Mouse (Mus musculus): ENCODE data around the gene Dhtkd1. TPM values are rescaled to one million over a fixed set of nuclear protein-coding genes. Genes with fewer than 3 reads are reported as not detected.

Dhtkd1 gene
- polyA plus RNA-seq, 1 experiment from 2014 or later, result 3.6 TPM

DNA sequence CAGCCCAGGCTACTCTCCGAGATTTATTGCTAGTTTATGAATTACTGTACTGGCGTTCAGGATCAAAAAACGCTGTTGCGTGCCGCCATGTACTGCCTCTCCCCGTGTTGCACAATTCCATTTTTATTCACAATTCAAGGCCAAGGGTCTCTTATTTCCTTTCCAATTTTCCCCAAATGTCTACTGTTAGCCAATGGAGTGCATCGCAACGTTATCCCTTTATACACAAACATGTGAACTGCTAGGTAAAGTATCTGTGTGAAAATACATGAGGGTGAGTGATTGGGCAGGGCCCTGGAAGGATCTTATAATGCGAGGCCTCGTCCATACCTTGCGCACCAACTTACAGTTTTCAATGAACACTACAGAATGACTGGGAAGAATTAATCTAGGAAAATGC is 48.3 kb downstream of the Dhtkd1 start:
- ATAC-seq (replicated peaks; ENCODE audit: low FRiP score, low TSS enrichment, low read depth), result no peak
- peaks cover 9% of the 10 kb centered on the region; the same call in 1 of the 2 replicates for H3K4me1 ChIP-seq (replicated peaks; ENCODE audit: control insufficient read depth, insufficient read depth, low read length)
- H3K4me2 ChIP-seq (ENCODE audit: low read length), result peak overlapping the region; percentile 72
- no peaks in the 10 kb centered on the region for H3K27me3 ChIP-seq (replicated peaks; ENCODE audit: control insufficient read depth, insufficient read depth, low read length)
- H3K27ac ChIP-seq (ENCODE audit: low read depth), result no peak overlapping the region; the same call in 1 of the 2 replicates
- peak; percentile 62 for DNase-seq (ENCODE audit: low spot score)
- H3K9ac ChIP-seq (ENCODE audit: low read length), result peak overlapping the region; percentile 92
- H3K4me3 ChIP-seq (ENCODE audit: low read depth, low read length), result peak overlapping the region; percentile 92
- peaks cover 29% of the 10 kb centered on the region for H3K36me3 ChIP-seq (ENCODE audit: control insufficient read depth, insufficient read depth, low read length)
- no peaks in the 10 kb centered on the region for H3K9me3 ChIP-seq (ENCODE audit: control insufficient read depth, low read length)
- 27% methylated on average over 11 of the region's 11 CpGs for WGBS

DNA sequence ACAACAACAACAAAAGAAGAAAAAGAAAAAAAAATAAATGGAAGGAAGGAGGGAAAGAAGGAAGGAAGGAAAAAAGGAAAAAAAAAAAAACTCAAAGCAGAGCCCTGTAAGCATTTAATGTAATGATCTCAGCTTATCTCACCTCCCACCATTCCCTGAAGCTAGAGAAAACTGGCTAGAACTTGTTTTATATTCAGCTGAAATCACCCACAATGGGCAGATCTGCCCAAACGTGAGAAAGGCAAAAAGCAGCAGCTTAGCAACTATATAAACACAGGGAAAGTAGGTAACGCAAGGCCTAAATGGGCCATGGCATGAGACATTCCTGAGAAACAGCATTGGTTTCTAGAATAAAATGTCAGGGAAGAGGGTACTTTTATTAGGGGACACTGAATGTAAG is 53.2 kb downstream of the Dhtkd1 start:
- ATAC-seq (replicated peaks; ENCODE audit: low FRiP score, low TSS enrichment, low read depth), result no peak
- Histone ChIP-seq H3K36me3 (ENCODE audit: control insufficient read depth, insufficient read depth, low read length) (peaks cover 70% of the 10 kb centered on the region), H3K9me3 (ENCODE audit: control insufficient read depth, low read length) (no peaks in the 10 kb centered on the region)

DNA sequence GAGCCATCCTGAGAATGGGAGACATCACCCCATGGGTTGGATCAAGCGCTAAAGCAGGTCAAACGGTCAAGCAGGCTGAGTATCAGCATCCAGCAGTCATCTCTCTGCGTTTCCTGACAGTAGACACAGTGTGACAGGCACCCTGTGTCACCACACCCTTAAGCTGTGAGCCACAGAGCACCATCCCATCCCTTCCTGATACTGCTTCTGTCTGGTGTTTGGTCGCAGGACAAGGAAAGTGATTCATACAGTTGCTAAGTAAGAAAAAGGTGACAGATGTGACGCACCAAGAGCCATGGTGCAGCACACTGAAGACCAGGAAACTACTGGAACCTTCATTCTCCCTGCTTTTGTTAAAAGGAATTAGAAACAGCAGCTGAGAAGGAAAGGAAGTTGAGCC is 53.7 kb downstream of the Dhtkd1 start:
- Histone ChIP-seq H3K4me2 (ENCODE audit: low read length) (no peak overlapping the region), H3K27ac (ENCODE audit: low read depth) (no peak overlapping the region), H3K36me3 (ENCODE audit: control insufficient read depth, insufficient read depth, low read length) (peaks cover 73% of the 10 kb centered on the region), H3K9ac (ENCODE audit: low read length) (no peak overlapping the region), H3K27me3 (replicated peaks; ENCODE audit: control insufficient read depth, insufficient read depth, low read length) (no peaks in the 10 kb centered on the region), H3K4me1 (replicated peaks; ENCODE audit: control insufficient read depth, insufficient read depth, low read length) (peaks cover 5% of the 10 kb centered on the region; the same call in 1 of the 2 replicates), H3K9me3 (ENCODE audit: control insufficient read depth, low read length) (no peaks in the 10 kb centered on the region), H3K4me3 (ENCODE audit: low read depth, low read length) (no peak overlapping the region)
- 85% methylated on average over 5 of the region's 5 CpGs for WGBS
- DNase-seq (ENCODE audit: low spot score) (no peak), ATAC-seq (replicated peaks; ENCODE audit: low FRiP score, low TSS enrichment, low read depth) (no peak)

More for the DNA sequence above, 53.2 kb downstream of the Dhtkd1 start:
- peaks cover 9% of the 10 kb centered on the region; the same call in 1 of the 2 replicates for H3K4me1 ChIP-seq (replicated peaks; ENCODE audit: control insufficient read depth, insufficient read depth, low read length)
- 51% methylated on average over 2 of the region's 2 CpGs for WGBS
- H3K4me3 ChIP-seq (ENCODE audit: low read depth, low read length), result no peak overlapping the region
- no peak for DNase-seq (ENCODE audit: low spot score)
- H3K27ac ChIP-seq (ENCODE audit: low read depth), result no peak overlapping the region
- no peaks in the 10 kb centered on the region for H3K27me3 ChIP-seq (replicated peaks; ENCODE audit: control insufficient read depth, insufficient read depth, low read length)
- no peak overlapping the region for H3K4me2 ChIP-seq (ENCODE audit: low read length)
- no peak overlapping the region for H3K9ac ChIP-seq (ENCODE audit: low read length)

DNA sequence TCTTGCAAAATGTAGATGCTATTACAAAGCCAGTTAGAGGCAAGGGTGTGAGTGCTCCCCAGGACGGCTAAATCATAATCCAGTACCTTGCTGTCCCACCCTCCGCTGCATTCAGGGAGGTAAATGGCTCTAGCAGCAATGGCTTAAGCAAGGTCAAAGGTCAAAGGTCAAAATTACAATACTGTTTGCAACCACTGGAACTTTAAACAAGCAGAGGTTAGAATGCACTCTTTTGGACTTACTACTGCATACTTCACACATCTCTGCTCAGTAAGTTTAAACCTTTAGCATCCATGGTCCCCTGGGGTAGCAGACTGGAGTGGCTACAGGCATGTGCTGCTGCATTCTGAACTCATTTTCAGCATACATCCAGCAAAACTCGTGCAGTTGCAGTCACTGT is 65.1 kb downstream of the Dhtkd1 start:
- H3K27ac ChIP-seq (ENCODE audit: low read depth), result no peak overlapping the region
- no peak overlapping the region for H3K4me3 ChIP-seq (ENCODE audit: low read depth, low read length)
- no peak overlapping the region for H3K9ac ChIP-seq (ENCODE audit: low read length)
- H3K27me3 ChIP-seq (replicated peaks; ENCODE audit: control insufficient read depth, insufficient read depth, low read length), result no peaks in the 10 kb centered on the region
- H3K4me2 ChIP-seq (ENCODE audit: low read length), result no peak overlapping the region
- no peaks in the 10 kb centered on the region for H3K9me3 ChIP-seq (ENCODE audit: control insufficient read depth, low read length)
- no peak for ATAC-seq (replicated peaks; ENCODE audit: low FRiP score, low TSS enrichment, low read depth)
- peaks cover 92% of the 10 kb centered on the region for H3K36me3 ChIP-seq (ENCODE audit: control insufficient read depth, insufficient read depth, low read length)
- no peaks in the 10 kb centered on the region for H3K4me1 ChIP-seq (replicated peaks; ENCODE audit: control insufficient read depth, insufficient read depth, low read length)
- DNase-seq (ENCODE audit: low spot score), result no peak
- 71% methylated on average over 3 of the region's 3 CpGs for WGBS

DNA sequence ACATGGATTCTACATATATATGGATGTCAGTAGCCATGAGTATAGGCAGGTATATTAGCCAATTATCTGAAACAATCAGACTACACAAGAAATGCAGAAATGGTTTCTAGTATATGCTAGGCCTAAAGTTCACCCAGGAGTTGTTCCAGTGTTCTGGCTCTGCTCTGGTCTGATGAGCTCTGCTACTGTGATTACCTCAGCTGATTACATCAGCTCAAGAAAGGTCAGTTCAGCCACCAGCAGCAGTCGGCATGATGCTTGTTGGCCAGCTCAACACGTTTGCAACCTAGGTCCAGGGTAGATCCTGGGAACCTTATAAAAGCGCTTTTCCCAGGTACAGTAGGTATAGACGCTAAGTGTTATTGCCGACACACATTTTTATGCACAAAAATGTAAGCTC is 72.8 kb downstream of the Dhtkd1 start:
- no peak overlapping the region for H3K4me2 ChIP-seq (ENCODE audit: low read length)
- no peaks in the 10 kb centered on the region for H3K27me3 ChIP-seq (replicated peaks; ENCODE audit: control insufficient read depth, insufficient read depth, low read length)
- WGBS, result 88% methylated on average over 5 of the region's 5 CpGs
- ATAC-seq (replicated peaks; ENCODE audit: low FRiP score, low TSS enrichment, low read depth) (no peak), DNase-seq (ENCODE audit: low spot score) (no peak)
- H3K4me3 ChIP-seq (ENCODE audit: low read depth, low read length), result no peak overlapping the region
- no peaks in the 10 kb centered on the region for H3K4me1 ChIP-seq (replicated peaks; ENCODE audit: control insufficient read depth, insufficient read depth, low read length)
- no peak overlapping the region for H3K9ac ChIP-seq (ENCODE audit: low read length)
- H3K27ac ChIP-seq (ENCODE audit: low read depth), result no peak overlapping the region
- peaks cover 77% of the 10 kb centered on the region for H3K36me3 ChIP-seq (ENCODE audit: control insufficient read depth, insufficient read depth, low read length)
- no peaks in the 10 kb centered on the region for H3K9me3 ChIP-seq (ENCODE audit: control insufficient read depth, low read length)

DNA sequence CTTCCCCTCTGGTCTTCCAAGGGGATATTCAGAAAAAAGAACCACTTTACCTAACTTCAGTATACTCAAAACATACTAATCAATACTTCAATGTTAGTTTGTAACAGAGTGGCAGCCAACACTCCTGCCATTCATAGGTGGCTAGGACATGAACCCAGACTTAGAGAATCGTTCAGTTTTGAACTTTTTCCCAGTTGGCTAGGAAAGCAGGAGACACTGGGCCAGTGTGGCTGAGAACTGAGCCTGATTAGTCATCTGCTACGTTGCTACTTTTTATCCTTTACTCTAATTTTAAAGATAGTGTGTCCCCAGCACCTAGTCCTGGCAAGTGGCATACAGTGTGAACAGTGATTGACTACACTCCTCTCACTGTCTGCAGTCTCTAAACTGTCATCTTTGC is 74.9 kb downstream of the Dhtkd1 start:
- Histone ChIP-seq H3K4me2 (ENCODE audit: low read length) (no peak overlapping the region), H3K4me3 (ENCODE audit: low read depth, low read length) (no peak overlapping the region), H3K27ac (ENCODE audit: low read depth) (no peak overlapping the region), H3K36me3 (ENCODE audit: control insufficient read depth, insufficient read depth, low read length) (peaks cover 77% of the 10 kb centered on the region), H3K27me3 (replicated peaks; ENCODE audit: control insufficient read depth, insufficient read depth, low read length) (no peaks in the 10 kb centered on the region), H3K4me1 (replicated peaks; ENCODE audit: control insufficient read depth, insufficient read depth, low read length) (no peaks in the 10 kb centered on the region), H3K9me3 (ENCODE audit: control insufficient read depth, low read length) (no peaks in the 10 kb centered on the region), H3K9ac (ENCODE audit: low read length) (no peak overlapping the region)
- DNase-seq (ENCODE audit: low spot score), result no peak
- ATAC-seq (replicated peaks; ENCODE audit: low FRiP score, low TSS enrichment, low read depth), result no peak
- WGBS, result 91% methylated on average over 2 of the region's 2 CpGs

DNA sequence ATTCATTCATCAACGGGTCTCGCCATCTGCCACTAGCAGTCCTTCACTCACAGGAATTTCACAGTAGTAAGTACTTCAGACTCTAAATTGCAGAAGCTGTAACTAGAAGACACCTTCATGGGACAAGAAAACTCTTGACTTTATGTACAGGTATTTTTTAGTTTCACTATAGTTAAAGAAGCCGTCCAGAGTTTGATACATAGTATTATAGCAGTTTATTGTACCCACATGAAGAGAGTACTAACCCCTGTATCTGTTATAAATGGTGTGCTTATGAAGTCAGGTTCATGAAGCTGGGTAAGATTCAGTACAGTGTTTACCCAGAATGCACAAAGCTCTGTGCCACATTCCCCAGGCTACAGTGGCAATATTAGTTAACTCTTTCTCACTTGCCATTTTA is 79.8 kb downstream of the Dhtkd1 start, which contains the start of gene Gm13199:
Gene Gm13199 (minus strand): TSS at position 101 of the 400 bp plus-strand sequence.
- H3K4me3 ChIP-seq (ENCODE audit: low read depth, low read length), result no peak within 1 kb of the TSS
- H3K36me3 ChIP-seq (ENCODE audit: control insufficient read depth, insufficient read depth, low read length), result peaks cover 64% of the 10 kb centered on the region
- H3K9me3 ChIP-seq (ENCODE audit: control insufficient read depth, low read length), result no peaks in the 10 kb centered on the region
- no peak within 1 kb of the TSS for H3K4me2 ChIP-seq (ENCODE audit: low read length)
- DNase-seq (ENCODE audit: low spot score) (no peak), ATAC-seq (replicated peaks; ENCODE audit: low FRiP score, low TSS enrichment, low read depth) (no peak)
- H3K4me1 ChIP-seq (replicated peaks; ENCODE audit: control insufficient read depth, insufficient read depth, low read length), result no peaks in the 10 kb centered on the region
- no peak within 1 kb of the TSS for H3K9ac ChIP-seq (ENCODE audit: low read length)
- WGBS, result 92% methylated on average over 3 of the region's 3 CpGs
- no peak within 1 kb of the TSS for H3K27ac ChIP-seq (ENCODE audit: low read depth)
- H3K27me3 ChIP-seq (replicated peaks; ENCODE audit: control insufficient read depth, insufficient read depth, low read length), result no peaks in the 10 kb centered on the region

DNA sequence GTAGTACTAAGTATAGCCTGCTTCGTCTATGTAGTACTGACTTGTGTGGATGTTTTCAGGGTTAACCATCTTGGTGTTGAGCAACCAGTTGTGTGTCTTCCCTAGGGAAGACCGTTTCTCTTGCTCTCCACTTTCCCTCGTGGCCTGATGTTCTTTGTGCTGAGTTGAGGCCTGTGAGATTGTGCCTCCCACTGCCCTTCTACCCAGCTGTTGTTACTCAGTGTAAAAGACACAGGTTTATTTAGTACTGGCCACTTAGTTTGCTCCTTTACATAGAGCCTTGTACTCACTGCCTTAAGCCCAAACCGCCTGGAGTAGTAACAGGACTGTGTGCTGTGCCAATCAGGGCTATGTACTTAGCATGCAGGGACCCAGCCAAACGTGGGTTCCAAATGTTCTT is 90.7 kb downstream of the Dhtkd1 start:
- Histone ChIP-seq H3K9ac (ENCODE audit: low read length) (no peak overlapping the region), H3K27ac (ENCODE audit: low read depth) (no peak overlapping the region), H3K27me3 (replicated peaks; ENCODE audit: control insufficient read depth, insufficient read depth, low read length) (no peaks in the 10 kb centered on the region), H3K4me3 (ENCODE audit: low read depth, low read length) (no peak overlapping the region), H3K4me1 (replicated peaks; ENCODE audit: control insufficient read depth, insufficient read depth, low read length) (no peaks in the 10 kb centered on the region), H3K9me3 (ENCODE audit: control insufficient read depth, low read length) (no peaks in the 10 kb centered on the region), H3K36me3 (ENCODE audit: control insufficient read depth, insufficient read depth, low read length) (peaks cover 32% of the 10 kb centered on the region), H3K4me2 (ENCODE audit: low read length) (no peak overlapping the region)
- no peak for DNase-seq (ENCODE audit: low spot score)
- 83% methylated on average over 5 of the region's 5 CpGs for WGBS
- ATAC-seq (replicated peaks; ENCODE audit: low FRiP score, low TSS enrichment, low read depth), result no peak

DNA sequence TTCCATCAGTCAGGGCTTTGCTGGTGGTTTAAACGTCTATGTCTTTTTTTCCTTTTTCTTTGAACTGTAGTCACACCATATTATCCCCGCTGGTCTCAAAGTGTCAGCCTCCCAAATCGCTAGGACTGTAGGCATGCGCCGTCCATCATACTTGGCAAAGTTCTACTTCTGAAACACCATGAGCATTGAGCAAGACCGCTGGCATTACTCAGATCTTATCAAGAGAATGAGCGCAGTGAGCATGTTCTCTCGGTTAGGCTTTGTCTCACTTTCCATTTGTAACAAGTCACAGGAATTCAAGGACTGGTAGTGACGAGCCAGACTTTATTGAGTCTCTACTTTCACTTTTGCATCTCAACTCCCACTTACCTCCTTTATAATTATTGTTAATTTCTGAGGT is 91.5 kb downstream of the Dhtkd1 start:
- WGBS, result 93% methylated on average over 9 of the region's 9 CpGs
- H3K4me2 ChIP-seq (ENCODE audit: low read length), result no peak overlapping the region
- H3K4me3 ChIP-seq (ENCODE audit: low read depth, low read length), result no peak overlapping the region
- H3K27ac ChIP-seq (ENCODE audit: low read depth), result no peak overlapping the region
- DNase-seq (ENCODE audit: low spot score), result no peak
- no peaks in the 10 kb centered on the region for H3K9me3 ChIP-seq (ENCODE audit: control insufficient read depth, low read length)
- H3K9ac ChIP-seq (ENCODE audit: low read length), result no peak overlapping the region
- no peaks in the 10 kb centered on the region for H3K27me3 ChIP-seq (replicated peaks; ENCODE audit: control insufficient read depth, insufficient read depth, low read length)
- no peak for ATAC-seq (replicated peaks; ENCODE audit: low FRiP score, low TSS enrichment, low read depth)
- peaks cover 28% of the 10 kb centered on the region for H3K36me3 ChIP-seq (ENCODE audit: control insufficient read depth, insufficient read depth, low read length)
- peaks cover 4% of the 10 kb centered on the region for H3K4me1 ChIP-seq (replicated peaks; ENCODE audit: control insufficient read depth, insufficient read depth, low read length)
